Mouse (Mus musculus) left cerebral cortex, adult 18-20 months (tissue): ENCODE measurements at regions not wholly inside any gene's neighbourhood (a gene's known extent, or its start where the extent isn't known, plus 50 kb on each side); places are given as distances from the start of the nearest gene placed in this dataset.
A peak's percentile ranks its signal among the peaks of the same experiment; 100 is the strongest.

Source experiments
- DNase-seq, 2 experiments: peaks; one replicate each; pipeline ENCODE4 v3.0.0; 2021 to 2022; ENCODE audit warnings: low spot score in 2 of 2, mixed read lengths in 1 of 2

DNA sequence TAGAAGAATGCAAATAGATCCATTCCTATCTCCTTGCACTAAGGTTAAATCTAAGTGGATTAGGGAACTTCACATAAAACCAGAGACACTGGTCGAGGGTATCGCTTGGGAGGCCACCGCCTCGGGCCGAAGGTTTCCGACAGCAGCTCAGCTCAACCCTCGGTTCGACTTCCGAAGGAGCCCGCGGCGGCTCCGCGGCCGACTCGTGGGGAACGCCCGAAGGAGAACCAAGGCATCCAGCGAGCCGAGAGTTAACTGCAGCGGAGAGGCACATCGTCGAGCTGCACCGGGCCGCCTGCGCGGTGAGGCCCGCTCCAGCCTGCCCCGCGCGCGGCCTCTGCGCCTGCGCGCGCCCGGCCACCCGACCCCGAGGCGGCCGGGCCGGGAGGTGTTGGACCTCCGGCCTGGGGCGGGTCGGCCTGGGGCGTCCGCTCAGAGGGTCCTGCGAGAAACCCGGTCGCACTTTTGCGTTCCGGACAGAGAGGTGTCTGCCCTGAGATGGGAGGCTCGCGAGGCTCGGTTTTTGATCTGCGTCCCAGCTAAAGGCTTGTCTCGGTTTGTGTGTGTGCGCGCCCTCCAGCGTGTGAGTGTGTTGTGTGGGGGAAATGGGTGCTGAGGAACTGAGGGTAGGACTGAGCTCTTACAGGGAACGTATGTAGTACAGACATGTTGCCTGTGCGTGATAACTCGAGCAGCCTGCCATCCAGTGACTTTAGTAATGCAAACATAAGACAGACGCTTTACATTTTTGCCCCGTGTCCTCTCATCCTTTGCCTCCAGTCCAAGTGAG, 50.9 kb upstream of the Vmn2r9 start:
- peak in 1 of 2 experiments; percentile 3 for DNase-seq
